Mouse (Mus musculus) embryo, embryonic 11.5 days (tissue): ENCODE data around the gene Reg2.
"Not testable (repeated sequence)": the region's sequence is repeated elsewhere in the genome, so short reads cannot be mapped to it uniquely, and the experiment has no call there.

ENCODE experiments used
- DNase-seq: peaks from one replicate; pipeline ENCODE4 v3.0.0-alpha.2; 2012; ENCODE audit warnings: low read depth, low spot score

Reg2 gene

DNA sequence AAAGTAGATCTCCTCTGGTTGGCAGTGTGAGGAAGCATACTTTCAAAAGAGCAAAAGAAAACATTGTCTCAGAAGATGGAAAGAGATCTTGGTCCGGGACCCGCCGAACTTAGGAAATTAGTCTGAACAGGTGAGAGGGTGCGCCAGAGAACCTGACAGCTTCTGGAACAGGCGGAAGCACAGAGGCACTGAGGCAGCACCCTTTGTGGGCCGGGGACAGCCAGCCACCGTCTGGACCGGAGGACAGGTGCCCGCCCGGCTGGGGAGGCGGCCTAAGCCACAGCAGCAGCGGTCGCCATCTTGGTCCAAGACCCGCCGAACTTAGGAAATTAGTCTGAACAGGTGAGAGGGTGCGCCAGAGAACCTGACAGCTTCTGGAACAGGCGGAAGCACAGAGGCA, at the start of gene Reg2:
Gene Reg2, plus strand, starts transcription at position 301 of the 400 bp plus-strand sequence.
- DNase-seq, result not testable (repeated sequence)

DNA sequence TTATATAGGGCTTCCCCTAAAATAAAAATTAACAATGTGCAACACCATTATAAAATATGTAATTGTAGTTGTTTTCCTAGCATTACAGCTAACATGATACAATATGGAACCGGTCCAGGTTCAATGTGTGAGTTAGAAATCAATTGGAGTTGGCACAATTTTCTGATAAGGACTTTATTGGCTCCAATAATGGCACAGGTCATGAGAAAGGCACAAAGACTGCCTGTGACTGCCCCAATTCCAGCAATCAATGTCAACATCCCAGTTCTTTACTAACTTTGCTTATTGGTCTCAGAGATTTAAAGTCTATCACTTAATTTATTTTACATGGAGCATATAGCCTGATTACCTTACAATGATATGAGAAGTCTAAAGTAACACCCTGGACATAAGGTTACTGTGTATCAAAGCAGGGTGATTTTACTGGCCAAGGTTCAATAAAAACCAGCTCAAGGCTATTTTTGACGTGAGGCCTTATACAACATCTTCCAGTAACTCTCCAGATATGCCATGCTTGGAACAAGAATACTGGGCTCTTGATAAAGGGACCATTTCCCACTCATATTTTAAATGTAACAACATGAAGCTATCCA, 33.4 kb upstream of the Reg2 start:
- no peak for DNase-seq

DNA sequence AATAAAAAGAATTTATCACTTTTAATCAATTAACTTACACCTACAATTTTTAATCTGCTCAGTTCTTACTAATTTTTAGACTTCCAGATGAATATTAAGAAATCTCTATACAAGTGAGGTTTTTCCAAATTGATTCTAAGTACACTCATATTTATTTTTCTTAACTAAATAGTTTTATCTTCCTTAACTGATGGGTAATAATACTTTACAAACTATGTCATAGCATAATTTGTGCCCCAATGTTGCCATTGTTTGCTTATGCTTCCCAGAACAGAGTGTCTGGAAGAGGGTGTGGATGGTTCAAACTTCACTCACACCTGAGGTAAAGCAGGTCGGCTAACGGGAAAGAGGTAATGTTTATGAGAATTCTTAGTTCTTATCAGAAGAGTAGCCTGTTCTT, 25.1 kb upstream of the Reg2 start, which contains the start of gene Reg3b:
Gene Reg3b, plus strand, starts transcription at position 301 of the 400 bp plus-strand sequence.
- DNase-seq, result no peak

DNA sequence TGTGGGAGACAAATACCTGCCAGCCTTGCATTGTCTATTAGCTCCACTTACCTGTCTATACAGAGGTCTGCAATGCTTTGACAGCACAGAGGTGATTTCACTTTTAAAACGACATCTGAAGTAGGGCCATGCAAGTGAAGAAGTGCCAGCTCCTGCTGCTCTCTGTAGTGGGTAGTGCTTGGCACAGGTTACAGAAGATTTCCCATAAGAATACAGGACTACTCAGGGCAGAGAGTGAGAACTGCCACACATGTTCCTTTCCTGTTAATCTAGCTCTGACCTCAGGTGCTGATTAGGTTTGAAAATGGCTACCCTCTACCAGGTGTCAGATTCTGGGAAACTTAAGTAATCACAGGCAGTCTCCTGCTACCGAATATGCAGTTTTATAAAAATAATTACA, 16.7 kb upstream of the Reg2 start, which contains the start of gene Reg3d:
Gene Reg3d, minus strand, starts transcription at position 101 of the 400 bp plus-strand sequence.
- no peak for DNase-seq

DNA sequence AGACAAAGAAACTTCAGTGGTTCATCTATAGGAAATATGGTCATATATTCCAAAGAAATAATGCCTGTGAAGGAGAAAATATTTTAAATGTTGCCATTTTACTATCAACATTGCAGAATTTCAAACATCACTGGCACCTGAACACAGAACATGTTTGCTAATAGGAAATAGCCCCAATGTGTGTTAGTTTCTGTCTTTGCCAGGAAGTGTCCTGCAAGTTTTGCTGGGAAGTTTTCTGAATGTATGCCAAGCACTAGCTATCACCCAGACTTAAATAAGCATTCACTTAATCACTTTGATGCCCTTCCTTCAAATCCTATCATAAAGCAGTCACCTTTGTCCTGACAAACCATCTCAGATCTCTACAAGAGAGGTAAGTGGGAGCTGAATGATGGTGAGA, 15.0 kb upstream of the Reg2 start, which contains the start of gene Reg3a:
Gene Reg3a, plus strand, starts transcription at position 301 of the 400 bp plus-strand sequence.
- no peak for DNase-seq

DNA sequence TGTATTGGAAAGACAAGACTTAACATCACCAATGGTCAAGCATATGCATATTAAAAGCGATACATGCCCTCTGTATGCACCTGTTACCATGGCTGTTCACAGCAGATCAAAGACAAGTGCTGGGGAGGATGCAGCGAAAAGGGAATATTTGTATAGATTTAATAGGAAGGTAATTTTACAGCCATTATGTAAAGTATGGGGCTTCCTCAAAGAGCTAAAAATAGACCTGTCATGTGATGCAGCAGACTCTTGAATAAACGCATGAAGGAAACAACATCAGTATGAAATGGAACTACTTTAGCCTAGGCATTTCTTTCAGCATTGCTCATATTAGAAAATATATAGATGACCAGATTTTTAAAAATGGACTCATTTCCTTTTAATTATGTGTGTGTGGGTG, 9.8 kb upstream of the Reg2 start:
- no peak for DNase-seq

DNA sequence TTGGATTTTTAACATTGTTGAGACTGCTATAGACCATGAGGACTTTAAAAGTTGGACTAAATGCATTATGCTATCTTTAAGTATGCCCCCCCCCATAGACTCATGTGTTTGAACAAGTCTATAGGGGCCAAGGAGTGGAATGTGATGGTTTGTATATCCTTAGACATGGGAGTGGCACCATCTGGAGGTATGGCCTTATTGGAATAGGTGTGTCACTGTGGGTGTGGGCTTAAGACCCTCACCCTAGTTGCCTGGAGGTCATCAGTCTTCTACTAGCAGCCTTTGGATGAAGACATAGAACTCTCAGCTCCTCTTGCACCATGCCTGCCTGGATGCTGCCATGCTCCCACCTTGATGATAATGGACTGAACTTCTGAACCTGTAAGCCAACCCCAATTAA, 27.0 kb downstream of the Reg2 start, which contains the start of gene Reg1:
Gene Reg1, plus strand, starts transcription at position 301 of the 400 bp plus-strand sequence.
- not testable (repeated sequence) for DNase-seq

DNA sequence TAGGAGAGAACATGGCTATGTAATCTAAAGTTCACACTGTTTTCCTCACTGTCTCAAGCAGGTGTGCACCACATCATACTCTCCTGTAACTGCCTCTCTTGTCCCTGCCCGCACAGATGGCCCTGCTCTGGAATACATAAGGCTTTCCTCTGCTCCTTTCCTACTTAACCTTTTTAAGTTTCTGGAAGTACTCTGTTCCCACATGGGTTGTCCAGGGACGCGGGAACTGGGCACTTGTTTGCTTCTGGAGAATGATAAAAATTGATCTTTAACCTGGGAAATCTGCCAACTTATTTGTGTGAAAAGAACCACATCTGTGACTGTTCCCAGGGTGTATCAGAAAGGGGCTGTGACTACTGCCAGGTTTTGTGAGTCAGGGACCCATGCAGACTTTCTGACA, 30.1 kb downstream of the Reg2 start:
- no peak for DNase-seq

DNA sequence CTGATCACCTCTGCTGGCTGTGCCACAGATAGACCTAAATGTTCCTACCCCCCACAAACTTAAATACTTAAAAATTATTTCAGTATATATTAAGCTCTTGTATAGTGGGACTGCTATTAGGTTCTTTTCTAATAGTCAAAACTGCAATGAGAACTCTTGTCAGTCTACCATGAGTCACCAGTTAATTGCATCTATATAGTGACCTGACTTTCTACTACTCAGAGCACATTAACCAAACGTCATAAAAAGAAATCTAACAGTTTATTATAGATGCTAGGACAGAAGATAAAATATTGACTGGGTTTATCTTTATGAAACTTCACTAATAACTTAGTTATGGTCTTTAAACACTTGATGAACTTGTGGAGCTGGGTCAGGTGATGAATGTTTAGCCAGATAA, 51.8 kb downstream of the Reg2 start:
- DNase-seq, result no peak

DNA sequence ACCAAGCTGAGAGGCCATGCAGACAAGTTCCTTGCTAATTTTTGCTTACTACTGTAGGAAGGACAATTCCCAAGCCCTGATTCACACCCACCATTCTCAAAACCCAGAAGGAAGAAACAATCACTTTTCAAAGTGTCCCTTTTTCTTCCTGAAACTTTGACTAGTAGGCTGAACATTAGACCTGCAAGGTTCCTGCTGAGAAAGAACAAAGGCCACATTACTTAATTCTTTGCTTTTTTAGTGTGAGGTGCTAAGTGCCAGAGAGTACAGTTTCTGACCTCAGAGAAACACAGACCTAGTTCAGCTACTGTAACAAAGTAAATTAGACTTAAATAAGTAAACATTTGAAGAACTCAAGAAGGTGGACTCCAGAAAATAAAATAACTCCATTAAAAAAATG, 53.0 kb downstream of the Reg2 start:
- no peak for DNase-seq

DNA sequence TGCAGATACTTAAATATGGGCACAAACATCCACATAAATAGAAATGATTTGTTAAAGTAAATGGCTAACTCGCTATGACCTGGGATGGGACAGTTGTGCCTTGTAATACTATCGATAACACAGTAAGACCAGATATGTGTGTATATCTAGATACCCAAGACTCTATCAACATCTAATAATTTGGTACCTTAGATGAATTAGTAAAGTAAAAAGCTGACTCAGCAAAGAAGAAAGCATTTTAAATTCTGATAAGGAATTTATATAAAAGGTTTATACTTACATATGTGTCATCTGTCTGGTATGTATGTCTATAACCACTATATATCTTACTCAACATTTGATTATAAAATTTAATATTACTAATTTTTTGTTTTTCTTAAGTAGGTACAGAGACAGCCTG, 57.4 kb downstream of the Reg2 start:
- no peak for DNase-seq
